Mouse (Mus musculus) mesoderm, embryonic 11.5 days (tissue): ENCODE data around the gene Ube4b.

ENCODE experiments used
- DNase-seq: peaks from one replicate; pipeline ENCODE4 v3.0.0-alpha.2; 2012; ENCODE audit warnings: low read depth, low spot score

The Ube4b gene

GRCm38 (mm10) chr4:149339426-149340214, 86.9 kb downstream of the Ube4b start:
- no peak for DNase-seq

GRCm38 (mm10) chr4:149338137-149338536, 88.4 kb downstream of the Ube4b start:
- no peak for DNase-seq

GRCm38 (mm10) chr4:149337353-149337752, 89.2 kb downstream of the Ube4b start:
- no peak for DNase-seq

GRCm38 (mm10) chr4:149336302-149336701, 90.2 kb downstream of the Ube4b start:
- no peak for DNase-seq

GRCm38 (mm10) chr4:149334881-149335280, 91.7 kb downstream of the Ube4b start:
- DNase-seq: no peak

- no peak for DNase-seq
Measured at GRCm38 (mm10) chr4:149332726-149333125, 93.8 kb downstream of the Ube4b start.

GRCm38 (mm10) chr4:149330495-149330894, 96.1 kb downstream of the Ube4b start:
- no peak for DNase-seq

GRCm38 (mm10) chr4:149328735-149329134, 97.8 kb downstream of the Ube4b start:
- DNase-seq: no peak

- no peak for DNase-seq
Measured at GRCm38 (mm10) chr4:149327281-149327680, 99.3 kb downstream of the Ube4b start.

GRCm38 (mm10) chr4:149325411-149326162, 101.0 kb downstream of the Ube4b start:
- DNase-seq: no peak

GRCm38 (mm10) chr4:149323730-149324129, 102.8 kb downstream of the Ube4b start:
- DNase-seq: no peak

- DNase-seq: no peak
Measured at GRCm38 (mm10) chr4:149322718-149323117, 103.8 kb downstream of the Ube4b start.

- no peak for DNase-seq
Measured at GRCm38 (mm10) chr4:149322286-149322685, 104.3 kb downstream of the Ube4b start.

GRCm38 (mm10) chr4:149319088-149319487, 107.5 kb downstream of the Ube4b start:
- no peak for DNase-seq

GRCm38 (mm10) chr4:149317387-149317786, 109.2 kb downstream of the Ube4b start:
- DNase-seq: no peak

GRCm38 (mm10) chr4:149314275-149314837, 112.2 kb downstream of the Ube4b start:
- no peak for DNase-seq

GRCm38 (mm10) chr4:149313558-149314253, 112.8 kb downstream of the Ube4b start:
- DNase-seq: no peak

GRCm38 (mm10) chr4:149311996-149312395, 114.6 kb downstream of the Ube4b start:
- DNase-seq: no peak

- DNase-seq: no peak
Measured at GRCm38 (mm10) chr4:149308491-149308820, 118.1 kb downstream of the Ube4b start.

GRCm38 (mm10) chr4:149307596-149308490, 118.7 kb downstream of the Ube4b start, which contains the start of gene Kif1b:
Gene Kif1b (minus strand): TSS chr4:149307693.
- DNase-seq: peak; percentile 98
